Mouse (Mus musculus): ENCODE measurements around the gene Ccna1.

Ccna1 gene

DNA sequence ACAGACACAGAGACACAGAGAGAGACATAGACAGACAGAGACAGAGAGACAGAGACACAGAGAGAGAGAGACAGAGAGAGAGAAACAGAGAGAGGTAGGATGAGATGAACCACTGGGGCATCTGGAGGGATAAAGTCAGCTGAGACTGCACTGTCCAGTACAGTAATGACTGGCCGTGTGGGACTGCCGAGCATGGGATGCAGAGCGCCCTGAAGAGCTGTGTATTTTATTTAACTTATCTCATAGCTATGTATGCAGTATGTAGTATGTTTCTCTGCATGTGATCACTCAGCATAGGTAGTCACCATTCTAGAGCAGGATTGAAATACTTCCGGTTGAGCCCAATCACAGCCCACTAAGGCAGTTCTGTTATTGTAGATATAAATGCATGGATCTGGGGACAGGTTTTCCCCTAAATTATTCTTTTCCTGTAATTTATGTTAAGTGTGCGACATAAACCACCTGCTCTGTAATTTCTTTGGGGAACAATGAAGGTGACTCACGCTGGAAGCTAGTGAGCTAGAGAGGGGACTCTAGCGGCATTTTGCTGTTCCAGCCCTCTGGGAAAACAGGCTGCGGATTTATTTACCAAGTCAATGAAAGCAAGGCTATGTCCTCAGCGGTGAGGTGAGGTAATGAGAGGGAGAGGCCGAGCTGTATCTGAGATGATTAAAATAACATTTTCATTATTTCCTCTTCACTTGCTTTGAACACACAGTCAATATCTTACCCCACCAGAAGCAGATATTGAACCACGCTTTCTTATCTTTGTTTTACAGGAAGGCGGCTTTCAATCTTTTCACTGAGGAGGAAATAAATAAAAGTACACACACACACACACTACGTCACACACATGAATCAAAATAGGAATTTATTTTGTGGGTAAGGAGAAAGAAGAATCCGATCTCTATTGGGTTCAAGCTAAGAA lies 10.7 kb upstream of the Ccna1 start:
- in situ Hi-C loops (cut with MboI): no loop called here

DNA sequence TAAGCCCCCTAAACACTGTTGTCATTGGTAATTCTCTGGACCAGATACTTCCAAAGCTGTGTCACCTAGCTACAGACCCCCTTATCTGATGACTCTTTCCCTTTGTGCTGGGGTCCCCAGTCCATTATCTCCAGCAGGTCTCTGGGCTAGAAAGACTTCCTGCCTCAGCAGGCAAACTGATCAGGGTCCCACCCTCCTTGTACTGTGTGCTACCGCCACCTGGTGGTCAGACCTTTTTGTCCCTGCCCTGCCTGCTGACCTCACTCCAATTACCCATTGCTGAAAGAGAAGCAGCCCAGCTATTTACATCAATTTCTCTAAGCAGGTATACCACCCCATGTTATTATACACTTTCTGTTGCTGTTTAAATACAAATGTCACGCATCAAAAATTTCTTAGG lies 9.1 kb upstream of the Ccna1 start:
- in situ Hi-C loops (cut with MboI): no loop called here

DNA sequence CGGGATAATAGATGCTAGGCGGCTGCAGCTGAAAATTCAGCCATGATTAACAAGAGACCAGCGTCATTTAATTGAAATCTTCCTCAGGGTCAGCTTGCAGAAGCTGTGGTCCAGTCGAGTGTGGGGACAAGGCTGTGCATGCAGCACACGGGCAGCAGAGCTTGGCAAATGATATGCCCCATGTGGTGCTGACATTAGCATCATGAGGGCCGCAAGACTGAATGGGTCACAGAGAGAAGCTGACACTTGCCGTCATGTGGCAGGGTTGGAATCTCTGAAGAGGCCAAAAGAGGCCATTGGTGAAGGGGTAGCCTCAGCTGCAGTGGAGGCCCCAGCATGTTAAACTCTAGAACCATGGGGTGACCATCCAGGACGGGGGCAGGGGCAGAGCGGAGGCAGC lies 7.4 kb upstream of the Ccna1 start:
- in situ Hi-C loops (cut with MboI): no loop called here

DNA sequence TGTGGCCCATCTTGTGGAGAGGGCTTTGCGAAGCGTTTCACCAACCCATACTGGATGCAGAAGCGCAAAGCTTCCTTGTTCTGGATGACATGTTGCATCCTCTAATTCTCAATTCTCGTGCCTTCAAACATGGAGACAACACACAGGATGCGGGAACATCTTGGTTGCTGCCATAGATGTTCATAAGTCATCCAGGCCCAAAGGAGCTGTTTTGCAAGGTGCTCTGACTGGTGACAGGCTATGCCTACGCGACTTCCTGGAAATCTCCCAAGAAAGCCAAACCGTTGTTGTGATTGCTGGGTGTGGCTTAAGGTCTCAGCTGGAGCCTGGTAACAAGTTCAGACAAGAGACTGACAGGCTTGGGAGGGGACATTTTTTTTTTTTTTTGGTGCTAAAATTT lies 1.1 kb upstream of the Ccna1 start:
- in situ Hi-C loops (cut with MboI): no loop called here

DNA sequence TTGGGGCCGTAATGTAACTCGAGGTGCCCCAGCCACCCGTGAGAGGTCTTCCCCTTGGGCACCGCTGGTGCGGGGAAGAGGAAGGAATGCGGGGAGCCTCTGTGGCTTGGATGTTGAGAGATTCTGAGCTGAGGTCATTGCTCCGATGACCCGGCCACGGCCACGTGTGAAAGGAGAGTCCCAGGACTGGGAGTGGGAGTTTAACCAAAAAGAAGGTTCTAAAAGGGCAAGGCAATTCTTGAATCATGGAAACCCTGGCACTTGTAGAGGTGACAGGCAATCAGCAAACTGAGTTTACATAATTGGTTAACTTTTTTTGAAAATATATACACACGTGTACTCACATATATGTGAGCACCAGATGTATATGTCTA lies 433 bp upstream of the Ccna1 start:
- in situ Hi-C loops (cut with MboI): no loop called here

DNA sequence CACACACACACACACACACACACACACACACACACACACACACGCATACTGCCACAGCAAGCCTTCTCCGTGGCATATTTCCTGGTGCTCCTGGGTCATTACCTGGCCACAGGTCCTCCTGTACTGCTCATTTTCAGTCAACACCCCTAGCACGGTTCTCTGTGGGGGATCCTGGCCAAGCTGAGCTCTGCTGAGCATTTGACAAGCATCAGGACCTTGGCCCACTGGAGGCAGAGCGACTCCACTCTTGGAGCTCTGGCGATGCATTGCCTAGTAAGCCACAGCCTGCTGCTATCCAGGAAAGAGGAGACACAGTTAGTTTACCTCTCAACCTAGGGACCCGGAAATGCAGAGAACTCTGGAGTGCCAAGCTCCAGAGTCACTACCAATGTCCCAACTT lies 1.1 kb downstream of the Ccna1 start:
- in situ Hi-C loops (cut with MboI): no loop called here

DNA sequence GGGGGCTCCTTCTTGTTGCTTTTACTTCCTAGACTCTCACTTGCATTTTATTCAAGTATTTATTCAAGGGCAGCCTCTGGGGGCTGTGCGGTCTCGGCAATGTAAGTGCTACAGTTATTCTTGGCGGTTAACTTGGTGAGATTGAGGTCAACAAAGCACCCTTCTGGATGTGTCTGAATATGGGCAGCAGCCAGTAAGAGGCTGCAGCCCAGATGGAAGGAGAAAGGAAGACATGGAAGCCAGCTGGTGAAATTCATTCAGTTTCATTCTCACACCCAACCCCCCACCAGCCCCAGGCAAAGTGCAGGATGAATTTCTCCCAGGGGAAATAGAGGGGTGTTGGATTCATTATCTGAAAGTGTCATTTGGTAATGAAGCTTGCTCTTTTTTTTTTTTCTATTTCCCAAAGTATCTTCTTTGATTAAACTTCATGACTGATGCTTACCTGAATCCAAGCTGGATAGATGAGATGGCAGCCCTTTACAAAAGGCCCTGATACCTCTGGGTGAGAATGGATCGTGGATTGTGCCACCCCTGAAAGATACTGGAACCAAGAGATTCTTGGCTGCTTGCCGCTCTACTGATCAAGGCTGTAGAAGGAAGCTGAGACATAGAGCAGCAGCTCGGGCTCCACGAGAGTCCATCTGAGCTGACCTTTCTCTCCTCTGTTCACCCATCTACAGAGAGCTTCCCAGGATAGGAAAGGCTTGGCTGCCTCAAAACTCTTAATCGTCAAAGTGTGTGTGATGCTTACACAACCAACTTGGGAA lies 10.5 kb downstream of the Ccna1 start:
- in situ Hi-C loops (cut with MboI): no loop called here

DNA sequence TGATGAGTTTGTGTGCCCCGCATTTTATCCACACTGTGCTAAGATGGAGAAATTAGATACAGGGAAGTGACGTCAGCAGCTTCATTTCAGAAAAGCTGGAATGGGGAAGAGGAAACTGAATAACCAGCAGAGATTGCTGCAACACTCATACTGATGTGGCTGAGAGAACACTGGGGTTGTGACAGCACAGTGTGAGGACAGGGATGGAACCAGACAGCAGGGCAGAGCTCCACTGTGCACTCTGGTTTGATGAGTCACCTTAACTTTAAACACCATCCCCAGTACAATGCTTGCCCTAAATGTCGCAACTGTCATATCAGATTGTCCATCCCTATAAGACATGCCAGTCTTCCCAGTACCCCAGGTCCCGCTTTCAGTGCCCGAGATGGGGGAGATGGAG lies 17.7 kb downstream of the Ccna1 start:
- in situ Hi-C loops (cut with MboI): no loop called here

DNA sequence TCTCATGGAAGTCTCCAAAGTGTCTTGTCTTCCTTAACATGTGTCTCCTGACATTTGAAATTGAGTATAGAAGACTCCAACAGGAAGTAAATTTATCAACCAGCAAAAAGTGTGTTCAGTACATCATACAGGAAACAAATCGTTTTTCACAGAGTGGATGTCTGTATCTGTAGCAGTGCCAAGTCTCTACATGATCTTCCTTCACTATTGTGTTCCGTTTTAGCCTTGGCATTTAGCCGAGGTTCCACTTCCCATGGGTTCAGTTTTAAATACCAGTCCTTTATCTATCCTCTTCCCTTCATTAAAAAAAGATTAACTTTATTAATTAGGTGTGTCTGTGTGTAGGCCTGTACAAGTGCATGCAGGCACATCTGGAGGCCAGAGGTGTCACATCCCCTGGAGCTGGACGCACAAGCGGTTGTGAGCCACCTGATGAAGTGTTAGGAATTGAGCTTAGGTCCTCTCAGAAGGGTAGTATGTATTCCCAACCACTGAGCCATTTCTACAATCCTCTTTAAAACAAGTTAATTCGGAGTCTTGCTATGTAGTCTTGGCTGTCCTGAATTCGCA lies 27.9 kb downstream of the Ccna1 start:
- in situ Hi-C loops (cut with MboI): no loop called here

DNA sequence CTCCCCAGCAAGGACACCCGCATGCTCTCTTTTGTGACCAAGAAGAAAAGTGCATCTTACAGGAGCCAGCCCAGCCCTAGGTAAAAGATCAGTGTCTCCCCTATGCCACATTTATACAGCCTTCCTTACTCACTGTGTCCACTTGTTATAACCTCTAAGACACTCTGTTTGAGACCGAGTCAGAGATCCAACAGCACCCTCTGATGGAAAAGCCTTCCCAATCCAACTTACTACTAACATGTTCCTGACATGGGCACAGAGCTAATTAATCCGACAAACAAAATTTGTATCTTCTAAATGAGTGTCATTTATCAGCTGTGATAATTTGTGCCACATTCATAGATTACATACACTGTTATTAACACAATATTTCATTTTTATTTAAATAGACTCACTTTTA lies 29.8 kb downstream of the Ccna1 start:
- in situ Hi-C loops (cut with MboI): no loop called here

DNA sequence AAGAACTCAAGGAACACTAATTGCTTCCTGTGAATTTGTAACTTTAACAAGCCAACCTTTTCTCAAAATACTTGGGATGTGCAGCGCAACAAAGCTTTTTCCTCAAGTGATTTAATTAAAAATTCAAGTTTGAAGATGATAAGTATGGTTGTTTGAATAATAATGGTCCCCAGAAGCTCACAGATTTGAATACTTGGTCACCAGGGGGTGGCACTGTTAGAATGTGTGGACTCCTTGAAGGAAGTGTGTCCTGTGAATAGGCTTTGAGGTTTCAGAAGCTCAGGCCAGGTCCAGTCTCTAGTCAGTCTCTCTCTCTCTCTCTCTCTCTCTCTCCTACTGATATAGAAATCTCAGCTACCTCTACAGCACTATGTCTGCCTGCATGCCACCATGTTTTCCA lies 32.0 kb downstream of the Ccna1 start:
- in situ Hi-C loops (cut with MboI): no loop called here

DNA sequence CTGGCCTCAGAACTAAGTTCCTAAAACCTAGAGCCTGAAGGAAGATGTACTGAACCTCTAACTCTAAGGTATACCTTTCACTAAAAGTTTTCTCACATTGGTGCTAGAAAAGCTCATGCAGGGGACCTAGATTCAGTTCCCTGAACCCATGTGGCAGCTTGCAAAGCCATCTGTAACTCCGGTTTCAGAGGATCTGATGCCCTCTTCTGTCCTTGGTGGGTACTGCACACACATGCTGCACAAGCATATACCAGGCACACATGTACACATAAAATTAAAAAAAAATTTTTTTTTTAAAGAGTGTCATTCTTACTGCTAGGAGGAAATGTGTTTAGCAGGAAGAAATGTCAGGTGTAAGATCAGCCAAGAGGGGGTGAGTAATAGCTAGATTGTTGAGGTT lies 33.1 kb downstream of the Ccna1 start:
- in situ Hi-C loops (cut with MboI): no loop called here

DNA sequence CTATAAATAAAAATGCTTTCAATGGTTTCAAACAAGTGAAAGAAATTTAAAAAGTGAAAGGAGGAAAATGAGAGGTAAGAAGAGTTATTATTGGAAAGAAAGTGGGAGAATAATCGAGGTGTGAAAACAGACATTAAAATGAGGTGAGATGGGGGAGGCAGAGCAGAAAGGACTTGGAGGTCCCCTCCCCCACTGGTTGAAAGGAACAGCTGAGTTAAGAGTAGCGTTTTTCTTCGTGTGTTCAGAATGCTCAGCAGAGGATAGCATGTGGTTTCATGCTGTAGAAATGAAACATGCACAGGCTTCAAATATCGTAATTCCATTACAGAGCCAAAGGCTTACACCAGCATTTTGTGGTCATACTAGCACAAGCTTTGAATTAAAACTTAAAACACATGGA lies 42.8 kb downstream of the Ccna1 start:
- in situ Hi-C loops (cut with MboI): no loop called here

DNA sequence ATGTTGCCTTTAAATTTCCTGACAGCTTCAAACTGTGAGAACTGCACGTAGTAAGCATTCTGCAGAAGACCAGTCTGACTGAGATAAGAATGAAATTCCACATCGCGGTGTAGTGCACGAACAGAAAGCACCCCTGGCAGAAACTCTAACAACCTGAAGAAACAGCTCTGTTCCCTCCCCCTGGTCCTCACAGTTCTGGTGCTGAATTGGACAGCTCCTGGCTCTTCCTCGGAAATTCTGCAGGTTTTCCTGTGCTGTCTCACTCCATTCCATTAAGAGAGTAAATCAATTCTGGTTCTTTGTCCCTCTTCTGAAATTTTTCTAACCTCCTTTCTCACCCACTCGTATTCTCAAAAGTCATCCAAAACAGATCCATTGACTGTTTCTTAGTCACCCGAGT lies 43.6 kb downstream of the Ccna1 start:
- in situ Hi-C loops (cut with MboI): no loop called here

DNA sequence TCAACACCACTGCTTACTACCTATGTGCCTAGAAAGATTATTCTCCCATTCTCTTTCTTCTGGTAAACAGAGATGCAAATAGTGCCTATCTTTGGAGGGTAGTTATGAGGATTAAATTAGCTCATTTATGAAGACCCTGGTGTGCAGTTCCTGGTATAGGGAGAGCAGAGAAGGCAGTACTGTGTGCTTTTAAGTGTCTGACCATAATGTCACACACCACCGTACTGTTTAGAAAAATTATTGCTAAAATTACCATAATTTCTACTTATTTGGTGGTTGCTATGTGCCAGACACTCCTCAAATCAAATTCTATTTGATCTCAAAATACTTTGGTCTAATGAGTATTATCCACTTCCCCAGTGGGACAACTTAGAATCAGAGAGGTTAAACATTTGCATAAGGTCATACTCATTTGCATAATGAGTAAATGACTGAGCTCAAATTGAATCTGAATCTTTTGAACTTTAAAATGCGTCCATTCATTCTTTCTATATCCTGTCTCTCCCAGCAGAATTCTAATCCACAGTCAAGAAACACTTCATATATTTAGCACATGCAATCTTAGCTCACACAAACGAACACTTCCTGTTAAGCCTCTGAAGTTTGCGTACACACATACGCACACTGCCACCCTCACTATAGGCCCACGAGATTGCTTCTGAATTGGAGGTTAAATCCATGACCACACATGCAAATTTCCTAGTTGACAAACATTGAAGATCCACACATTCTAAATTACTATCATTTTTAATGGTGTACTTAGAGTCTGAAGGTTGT lies 46.1 kb downstream of the Ccna1 start:
- in situ Hi-C loops (cut with MboI): no loop called here

DNA sequence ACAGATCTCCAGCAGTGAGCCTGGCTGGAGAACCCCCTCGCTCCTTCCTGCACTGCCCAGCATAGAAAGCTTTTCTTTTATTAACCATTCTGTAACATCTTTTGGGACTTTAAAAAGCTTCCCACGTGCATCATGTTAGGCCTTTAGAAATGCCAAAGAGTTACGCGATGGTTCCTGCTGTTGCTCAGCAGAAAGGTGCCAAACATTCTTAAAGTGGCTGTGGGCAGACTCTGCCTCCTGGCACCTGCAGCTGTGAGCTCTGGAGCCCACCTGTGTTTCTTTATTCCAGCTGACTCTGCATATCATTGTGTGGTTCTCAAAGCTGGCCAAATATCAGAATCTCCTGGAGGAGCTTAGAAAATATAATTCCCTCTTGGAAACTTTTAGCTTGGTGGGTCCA lies 51.3 kb downstream of the Ccna1 start:
- in situ Hi-C loops (cut with MboI): no loop called here

DNA sequence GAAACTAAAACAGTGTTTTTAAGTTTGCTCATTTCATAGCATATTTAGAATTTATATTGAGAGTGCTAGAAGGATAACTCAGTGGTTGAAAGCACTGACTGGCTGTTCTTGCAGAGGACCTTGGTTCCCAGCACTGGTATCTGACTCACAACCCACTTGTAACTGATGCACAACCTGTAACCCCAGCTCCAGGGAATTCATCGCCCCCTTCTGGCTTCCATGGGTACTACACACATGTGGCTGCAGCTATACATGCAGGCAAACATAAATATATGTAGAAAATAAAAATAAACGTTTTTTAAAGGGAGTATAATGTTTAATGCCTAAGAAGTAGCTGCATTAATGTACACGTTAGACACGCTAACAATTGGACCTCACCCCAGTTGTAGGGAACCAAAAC lies 53.6 kb downstream of the Ccna1 start:
- in situ Hi-C loops (cut with MboI): no loop called here

Measured in mature B cell (primary cell).